ENCODE assay signal across 10 mouse cellular contexts in genomic region chr4:136730501-136730900, GRCm38 (mm10).
A peak's percentile ranks its signal among the peaks of the same experiment; 100 is the strongest.
DNase-seq lines count a peak whose midpoint lies in the region.
"Had no signal": no experiment of that assay in that cellular context is flagged by ENCODE, and none has a peak within 500 bp of the region (broad histone marks: within the 10 kb centered on the region; RNA-seq: fewer than 3 reads in every experiment).

No protein-coding gene starts in this region.

- intact Hi-C loops in heart, postnatal 36 days (cut with DNase I), result no loop called here

- peak; percentile 92 for DNase-seq in heart, adult 11 months
- no peak for DNase-seq in heart, postnatal 36 days
- peak; percentile 40 for DNase-seq in urinary bladder, postnatal 14 days (ENCODE audit: low spot score)
- no peak for DNase-seq in urinary bladder, postnatal 10 days (ENCODE audit: low spot score)
- DNase-seq in heart, postnatal 4 days, result peak; percentile 38
- DNase-seq in adrenal gland, postnatal 36 days, result no peak
- no peak for DNase-seq in yolk sac, embryonic 10.5 days (ENCODE audit: low spot score)
- no peak for DNase-seq in B cell, adult 2 months
- DNase-seq: embryo, embryonic 11 days; lung, adult 2 months had no signal

Comparison
In these comparisons a context has a peak if more than half of its experiments do, and no peak if none do; other contexts are left out.
1. DNase-seq: peak in heart, adult 11 months (single experiment), urinary bladder, postnatal 14 days (single experiment) and heart, postnatal 4 days (single experiment); none in heart, postnatal 36 days (0 of 2), urinary bladder, postnatal 10 days (single experiment), adrenal gland, postnatal 36 days (0 of 2), yolk sac, embryonic 10.5 days (single experiment) and B cell, adult 2 months (0 of 2).